Mouse (Mus musculus): Measurements from ENCODE around the gene Fgfr2.

Fgfr2 gene

DNA sequence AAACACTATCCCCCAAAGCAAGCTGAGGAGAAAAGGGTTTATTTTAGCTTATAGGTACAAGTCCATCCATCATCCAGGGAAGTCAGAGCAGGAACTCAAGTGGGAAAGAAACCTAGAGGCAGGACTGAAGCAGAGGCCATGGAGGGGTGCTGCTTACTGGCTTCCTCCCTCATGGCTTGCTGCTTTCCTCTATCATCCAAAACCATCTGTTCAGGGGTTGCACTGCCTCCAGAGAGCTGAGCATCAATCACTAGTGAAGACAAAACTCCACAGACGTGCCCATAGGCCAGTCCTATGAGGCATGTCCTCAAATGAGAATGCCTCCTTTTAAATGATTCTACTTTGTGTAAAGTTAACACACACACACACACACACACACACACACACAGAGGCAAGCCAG, 793.0 kb downstream of the Fgfr2 start:
- no peak for DNase-seq (ENCODE audit: low spot score)

DNA sequence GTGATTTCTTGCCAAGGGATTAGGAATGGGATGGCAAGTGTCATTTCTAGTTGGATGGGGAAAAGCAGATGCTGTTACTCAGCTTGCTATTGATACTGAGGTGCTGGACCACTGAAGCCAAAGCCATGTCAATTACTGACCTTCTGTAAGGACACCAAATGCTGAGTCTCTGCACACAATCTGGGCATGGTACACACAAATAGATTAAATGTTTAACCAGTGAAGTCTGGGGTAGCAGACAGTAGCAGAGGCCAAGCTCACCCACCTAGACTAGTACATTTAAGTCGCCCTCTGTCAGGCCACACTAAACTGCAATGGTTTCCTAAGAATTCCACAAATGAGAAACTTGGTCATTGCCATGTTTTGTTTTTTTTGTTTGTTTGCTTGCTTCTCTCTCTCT, 794.5 kb downstream of the Fgfr2 start:
- DNase-seq (ENCODE audit: low spot score), result no peak

DNA sequence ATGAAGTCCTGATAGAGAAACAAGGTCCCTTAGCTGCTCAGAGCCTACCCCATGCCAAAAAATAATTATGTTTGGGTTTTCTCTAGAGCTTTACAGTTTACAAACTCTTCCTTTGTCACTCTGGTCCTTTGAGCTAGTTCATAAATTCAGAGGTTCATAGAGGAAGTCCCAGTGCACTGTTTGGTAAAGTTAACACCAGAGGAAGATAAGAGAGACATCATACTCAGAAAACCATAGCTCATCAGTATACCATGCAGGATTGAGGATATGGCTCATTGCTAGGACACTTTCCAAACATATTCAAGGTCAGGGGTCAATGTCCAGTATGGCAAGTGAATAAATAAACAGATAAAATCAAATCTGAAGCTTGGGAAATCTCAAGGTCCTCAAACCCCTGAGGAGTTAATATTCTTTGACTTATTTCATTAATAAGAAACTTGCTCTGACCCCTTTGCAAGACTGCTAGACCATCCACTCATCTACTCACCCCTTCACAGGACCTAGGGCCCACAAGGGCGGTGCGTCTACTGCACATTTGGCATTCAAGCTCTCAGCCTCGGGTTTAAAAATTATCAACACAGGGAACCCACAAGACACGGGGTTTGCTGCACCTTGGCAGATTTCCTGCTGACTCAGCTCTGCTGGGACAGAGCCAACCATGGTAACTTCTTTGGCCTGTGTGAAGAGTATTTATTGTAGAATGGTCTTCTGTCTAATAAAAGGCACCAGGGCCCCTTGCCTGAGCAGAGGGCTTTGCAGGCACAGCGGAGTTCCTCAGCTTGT, 797.4 kb downstream of the Fgfr2 start:
- DNase-seq (ENCODE audit: low spot score), result peak; percentile 56

DNA sequence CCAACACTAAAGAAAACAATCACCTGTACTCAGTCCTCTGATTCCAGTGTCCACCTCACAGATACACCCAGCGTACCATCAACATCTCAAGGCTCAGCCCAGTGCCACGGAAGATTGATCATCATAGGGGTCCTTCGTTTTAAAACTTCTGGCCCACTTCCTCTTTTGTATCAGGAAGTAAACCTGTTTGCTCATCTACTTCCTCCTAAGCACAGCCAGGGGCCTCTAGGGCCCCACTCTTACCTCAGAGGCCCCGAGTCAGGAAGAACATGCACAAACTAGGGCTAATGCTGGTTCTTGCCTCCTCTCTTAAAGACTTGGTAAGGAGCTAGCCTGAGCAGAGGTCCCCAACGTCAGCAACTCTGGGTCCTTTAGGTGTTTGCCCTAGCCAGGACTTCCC, 799.7 kb downstream of the Fgfr2 start:
- DNase-seq (ENCODE audit: low spot score), result no peak

DNA sequence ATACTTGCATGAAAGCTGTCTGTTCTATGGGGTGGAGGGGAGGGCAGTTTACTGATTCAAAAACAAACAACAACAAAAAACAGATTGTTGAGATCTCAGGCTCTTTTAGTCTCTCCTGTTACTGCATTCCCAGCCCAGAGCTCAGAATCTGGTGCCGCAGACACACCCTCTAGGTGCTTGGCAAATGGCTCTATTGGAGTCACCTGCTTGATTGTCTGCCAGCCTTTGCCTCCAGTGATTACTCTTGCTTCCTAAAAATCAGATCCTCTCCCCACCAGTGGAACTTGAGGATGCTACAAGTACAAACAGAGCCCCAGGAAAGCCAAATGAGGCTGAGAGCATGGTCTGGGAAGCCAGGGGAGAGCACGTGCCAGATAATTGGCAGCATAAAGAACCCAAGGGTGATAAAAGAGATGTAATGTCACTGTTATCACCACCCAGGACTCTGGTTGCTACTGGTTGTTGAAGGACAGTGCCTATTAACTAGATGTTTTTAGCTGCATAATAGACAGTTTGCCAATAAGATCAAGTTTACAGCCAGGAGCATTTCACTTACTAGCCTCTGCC, 801.7 kb downstream of the Fgfr2 start:
- no peak for DNase-seq (ENCODE audit: low spot score)

DNA sequence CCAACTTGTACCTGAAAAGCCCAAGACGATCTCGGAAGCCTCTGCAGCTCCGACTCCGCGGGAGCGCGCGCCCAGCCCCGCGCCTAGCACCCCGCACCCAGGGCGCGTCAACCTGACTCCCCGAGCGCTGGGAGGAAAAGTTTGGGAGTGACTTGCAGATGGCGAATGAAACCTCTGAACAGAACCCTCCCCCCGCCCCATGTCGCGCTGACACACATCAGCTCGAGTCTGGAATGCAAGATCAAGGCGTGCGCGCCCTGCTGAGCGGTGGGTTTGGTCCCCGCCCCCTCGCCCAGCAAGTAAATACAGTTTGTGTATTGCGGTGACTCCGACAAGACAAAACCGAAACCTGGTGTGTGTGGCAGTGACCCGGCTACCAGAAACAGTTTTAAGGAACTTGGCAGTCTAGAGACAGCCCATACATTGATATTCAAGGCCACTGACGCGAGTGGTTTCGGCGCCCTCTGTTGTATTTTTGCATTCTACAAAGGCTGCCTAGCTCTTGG, 806.1 kb downstream of the Fgfr2 start, which contains the start of gene Chst15:
TSS of gene Chst15 (minus strand) at position 193 of the 506 bp plus-strand sequence.
- DNase-seq (ENCODE audit: low spot score), result peak; percentile 38

DNA sequence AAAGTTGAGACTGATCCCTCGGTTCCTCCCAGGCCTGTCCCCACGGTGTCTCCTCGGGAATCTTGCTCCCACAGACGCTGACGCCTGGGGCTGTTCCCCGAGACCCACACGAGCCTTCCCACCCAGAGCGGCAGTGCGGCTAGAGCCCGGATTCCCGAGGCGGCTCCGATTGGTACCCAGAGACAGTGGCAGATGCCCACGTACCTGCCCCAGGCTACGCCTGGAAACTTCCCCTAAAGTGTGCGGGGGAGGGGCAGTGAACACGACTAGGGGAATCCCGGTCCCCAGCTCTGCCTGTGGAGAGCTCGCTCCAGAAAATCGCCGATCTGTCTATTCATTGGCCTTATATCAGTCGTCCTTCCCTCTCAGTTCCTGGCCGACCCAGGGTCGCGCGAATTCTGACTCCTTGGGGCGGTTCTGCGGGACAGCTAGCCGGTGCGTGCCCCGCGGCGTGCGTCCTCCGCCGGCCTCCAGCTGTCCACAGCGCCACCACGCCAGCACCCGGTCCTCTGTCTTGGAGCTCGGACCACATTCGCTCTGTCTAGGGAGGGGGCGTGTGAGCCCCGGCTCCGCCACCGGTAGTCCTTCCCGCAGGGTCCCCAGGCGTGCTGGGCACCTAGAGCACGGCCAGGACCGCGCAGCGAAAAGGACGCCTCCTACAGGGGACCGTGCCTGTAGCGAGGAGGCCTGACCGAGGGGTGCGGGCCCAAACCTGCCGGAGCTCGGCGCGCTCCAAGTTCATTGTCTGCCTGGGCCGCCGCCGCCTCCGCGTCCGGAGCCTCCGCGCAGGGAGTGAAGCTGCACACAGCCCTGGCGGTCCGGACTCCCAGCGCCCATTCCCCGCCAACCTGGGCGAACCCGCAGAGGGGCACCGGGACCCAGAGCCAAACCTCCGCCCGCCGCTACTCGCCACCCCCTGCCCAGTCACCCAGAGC, 806.8 kb downstream of the Fgfr2 start:
- DNase-seq (ENCODE audit: low spot score), result peak; percentile 59

DNA sequence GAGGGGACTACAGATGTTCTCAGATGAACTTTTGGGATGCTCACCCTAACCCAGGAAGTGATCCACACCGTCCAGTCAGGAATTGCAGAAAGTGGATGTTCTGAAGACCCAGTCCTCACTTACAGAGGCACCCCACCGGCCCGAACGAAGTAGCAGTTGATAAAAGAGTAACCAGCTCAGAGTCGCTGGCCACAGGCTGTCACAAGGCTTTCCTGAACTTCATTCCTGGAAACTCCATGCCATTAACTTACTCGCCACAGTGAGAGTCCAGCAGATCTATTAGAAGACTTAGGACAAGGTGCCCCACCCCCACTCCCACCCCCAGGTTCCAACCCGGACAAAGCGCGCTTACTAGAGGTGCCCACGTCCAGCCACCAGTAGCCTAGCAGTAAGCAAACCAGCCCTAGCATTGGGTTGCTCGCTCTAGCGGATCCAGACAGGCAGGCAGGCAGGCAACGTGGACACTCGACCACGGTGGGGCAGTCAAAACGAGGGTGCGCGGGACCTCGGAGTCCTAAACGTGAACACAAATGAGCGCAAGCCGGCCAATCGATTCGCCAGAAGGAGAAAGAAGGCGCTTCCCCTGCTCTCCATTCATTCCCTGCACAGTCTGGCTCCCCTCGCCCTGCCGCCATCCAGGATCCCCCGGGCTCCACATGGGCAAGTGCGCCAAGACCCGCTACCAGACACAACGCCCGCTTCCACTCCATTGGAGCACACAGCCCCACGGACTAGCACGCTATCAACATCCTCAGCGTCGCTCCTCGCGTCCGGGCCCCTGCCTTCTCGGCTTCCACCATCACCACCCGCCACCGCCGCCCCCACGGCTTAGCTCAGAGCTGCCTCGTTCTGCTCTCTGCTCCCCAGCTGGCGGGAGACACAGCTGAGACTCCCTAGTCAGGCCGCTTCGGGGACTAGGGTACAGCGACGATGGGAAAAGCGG, 807.7 kb downstream of the Fgfr2 start:
- peak; percentile 65 for DNase-seq (ENCODE audit: low spot score)

DNA sequence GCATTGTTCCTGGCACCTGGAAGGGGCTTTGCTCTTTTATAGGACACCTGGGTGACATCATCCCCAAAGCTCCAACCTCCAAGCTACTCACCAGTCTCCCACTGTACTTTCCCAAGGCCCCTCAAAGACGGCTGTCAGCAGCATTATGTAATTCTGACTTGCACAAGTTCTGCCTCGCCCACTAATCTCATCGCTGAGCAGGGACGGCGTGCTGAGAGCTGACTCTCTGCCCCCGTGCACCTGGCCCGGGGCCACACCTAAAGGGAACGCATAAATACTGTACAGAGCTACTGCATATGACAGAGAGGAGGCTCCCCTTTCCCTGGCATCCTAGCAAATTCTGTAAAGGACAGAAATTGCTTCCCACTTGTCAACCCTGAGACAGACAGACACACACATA, 810.8 kb downstream of the Fgfr2 start:
- DNase-seq (ENCODE audit: low spot score), result peak; percentile 43

DNA sequence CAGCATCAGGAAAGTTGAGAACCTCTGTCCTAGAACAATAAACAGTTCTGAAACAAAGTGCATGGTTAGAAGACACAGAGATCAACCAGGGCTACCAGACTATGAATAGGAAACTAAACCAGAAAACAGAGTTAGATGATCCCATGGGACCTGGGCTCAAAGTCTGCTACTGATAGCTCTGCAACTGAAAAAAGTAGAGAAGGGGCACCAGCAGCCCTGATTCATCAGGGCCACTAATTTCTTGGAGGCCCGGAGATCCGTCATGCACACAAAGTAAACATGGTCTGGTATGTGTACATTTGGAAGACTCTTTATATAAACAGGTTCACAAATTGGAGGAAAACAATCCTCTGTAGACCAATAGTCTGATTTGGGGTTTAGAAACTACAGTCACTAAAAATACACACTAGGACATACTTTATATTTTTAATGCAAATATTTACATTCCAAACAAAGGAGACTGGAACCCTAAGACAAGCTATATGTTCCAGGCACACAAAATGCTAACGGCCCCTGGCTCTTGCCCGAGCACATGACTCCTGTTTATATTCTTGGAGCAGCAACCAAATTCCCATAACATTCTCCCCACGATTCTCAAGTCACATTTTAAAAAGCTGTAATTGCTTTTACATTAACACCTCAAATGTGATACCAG, 814.5 kb downstream of the Fgfr2 start:
- DNase-seq (ENCODE audit: low spot score), result no peak

DNA sequence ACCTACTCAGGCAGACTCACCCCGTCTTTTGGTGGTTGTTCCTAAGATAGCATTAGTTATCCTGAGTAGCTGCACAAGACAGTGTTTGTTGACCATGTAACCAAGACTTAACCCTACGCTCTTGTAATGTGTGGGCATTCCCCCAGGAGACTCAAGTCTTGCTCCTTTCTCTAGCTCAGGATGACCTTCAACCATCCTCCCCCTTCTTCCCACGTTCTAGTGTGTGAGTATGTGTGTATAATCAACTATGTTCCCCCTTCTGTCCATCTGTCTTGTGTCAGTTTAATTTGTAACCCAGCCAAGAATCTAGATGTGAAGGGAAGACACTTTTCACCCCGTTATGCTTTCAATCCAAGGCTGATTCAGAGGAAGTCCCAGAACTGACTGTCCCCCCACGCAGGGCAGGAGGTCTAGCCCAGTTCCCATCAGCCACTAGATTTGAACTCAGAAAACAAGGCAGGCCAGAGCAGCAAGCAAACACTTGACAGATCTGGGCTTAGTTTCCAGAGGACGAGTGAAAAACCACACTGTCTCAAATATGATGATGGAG, 815.4 kb downstream of the Fgfr2 start:
- DNase-seq (ENCODE audit: low spot score), result no peak

DNA sequence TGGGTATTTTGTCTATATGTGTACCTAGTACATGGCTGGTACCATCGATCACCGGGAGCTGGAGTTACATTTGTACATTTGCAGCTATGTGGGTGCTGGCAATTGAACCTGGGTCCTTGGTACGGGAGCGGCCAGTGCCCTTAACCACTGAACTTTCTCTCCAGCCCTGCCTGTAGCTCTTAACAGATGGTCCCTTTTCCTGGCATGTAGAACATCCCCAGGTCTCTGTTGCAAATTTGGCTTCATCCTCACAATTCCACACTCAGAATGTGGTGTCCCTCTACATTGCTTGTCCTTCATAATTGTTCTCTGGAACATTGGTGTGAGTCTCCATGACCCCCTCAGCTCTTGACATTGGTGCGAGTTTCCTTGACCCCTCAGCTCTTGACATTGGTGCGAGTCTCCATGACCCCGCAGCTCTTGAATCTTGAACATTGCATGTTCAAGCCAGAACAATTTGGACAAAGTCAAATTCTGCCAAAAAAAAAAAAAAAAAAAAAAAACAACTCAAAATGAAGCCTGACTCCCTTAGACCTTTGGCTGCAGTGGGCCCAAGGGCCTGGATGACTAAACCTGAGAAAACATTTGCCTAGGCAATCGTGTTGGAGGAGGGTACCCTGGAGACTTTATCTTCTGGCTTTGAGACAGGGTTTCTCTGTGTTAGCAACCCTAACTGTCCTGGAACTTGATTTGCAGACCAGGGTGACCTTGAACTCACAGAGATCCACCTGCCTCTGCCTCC, 816.3 kb downstream of the Fgfr2 start:
- no peak for DNase-seq (ENCODE audit: low spot score)

DNA sequence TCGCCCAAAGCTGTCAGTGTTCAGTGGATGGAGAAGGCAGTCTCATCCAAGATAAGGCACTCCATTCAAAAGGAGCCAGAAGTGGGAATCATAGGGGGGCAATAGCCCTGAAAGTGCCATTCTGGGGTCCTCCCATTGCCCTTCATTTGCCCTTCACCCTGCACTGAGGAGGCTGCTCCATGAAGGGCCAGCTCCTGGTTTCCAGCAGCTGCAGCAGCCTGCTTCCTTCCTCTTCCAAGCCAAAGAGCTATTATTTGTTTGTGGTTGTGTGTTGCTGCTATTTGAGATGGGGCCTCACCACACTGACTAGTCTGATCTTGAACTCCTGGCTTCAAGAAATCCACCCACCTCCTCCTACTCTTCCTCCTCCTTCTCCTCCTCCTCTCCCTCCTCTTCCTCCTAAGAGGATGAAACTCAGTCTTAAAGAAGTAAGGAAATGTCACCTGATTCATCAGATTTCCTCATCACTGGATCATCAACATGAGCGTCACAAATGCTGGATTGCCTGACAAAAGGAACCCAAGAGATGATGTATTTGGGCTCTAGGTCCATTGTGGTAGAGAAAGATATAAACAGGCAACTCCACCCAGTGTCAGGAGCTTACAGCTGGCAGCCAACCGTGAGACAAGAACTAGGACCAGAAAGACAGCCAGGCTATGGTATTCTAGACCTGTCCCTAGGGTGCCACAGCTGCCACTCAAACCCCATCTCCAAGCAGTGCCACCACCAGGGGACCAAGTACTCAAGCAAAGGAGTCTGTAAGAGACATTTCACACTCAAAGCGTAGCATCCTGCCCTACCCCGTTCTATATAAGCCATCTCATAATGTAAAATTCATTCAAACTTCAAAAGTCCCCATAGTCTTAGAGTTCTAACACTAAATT, 817.4 kb downstream of the Fgfr2 start:
- no peak for DNase-seq (ENCODE audit: low spot score)

DNA sequence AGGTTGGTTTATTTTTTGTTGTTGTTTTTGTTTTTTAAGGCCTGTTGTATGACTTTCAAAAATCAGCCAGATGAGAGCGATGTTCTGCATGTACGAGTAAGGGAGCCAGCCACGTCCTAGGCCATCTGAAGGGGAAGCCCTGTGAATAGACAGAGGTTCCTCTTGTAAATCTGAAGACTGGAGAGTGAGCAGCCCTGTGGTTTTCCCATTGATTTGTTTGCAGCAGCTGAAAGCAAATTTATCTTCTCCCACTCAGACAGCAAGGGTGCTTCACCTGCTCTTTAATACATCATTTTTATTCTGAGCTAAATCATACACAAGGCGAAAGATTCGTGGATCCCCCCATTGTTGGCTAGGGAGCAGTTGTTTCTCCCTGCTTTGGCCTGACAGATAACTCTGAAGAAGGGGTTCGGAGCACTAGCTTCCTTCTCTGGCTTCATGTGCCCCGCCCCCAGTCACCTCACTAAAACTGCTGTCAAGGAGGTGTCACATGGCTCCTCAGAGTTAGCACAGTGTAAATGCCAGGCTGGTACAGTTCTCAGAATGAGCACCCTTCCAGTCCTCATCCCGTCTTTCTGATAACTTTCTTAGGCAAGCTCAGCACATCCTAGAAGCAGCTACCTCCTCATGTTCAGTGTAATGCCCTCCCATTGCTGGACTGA, 818.6 kb downstream of the Fgfr2 start:
- no peak for DNase-seq (ENCODE audit: low spot score)

DNA sequence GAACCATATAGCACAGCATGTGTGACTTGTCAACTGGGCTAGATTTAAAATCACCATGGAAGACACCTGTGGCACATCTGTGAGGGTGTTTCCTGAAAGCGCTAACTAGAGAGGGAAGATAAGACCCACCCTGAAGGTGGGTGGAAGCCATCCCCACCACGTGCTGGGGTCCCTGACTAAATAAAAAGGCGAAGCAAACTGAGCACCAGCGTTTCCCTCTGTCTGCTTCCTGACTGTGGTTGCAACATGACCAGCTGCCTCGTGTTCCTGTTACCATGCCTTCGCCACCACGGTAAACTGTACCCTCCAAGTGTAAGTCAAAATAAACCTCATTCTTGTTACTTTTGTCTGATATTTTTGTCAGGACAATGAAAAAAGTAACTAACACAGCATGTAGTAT, 819.2 kb downstream of the Fgfr2 start:
- no peak for DNase-seq (ENCODE audit: low spot score)

DNA sequence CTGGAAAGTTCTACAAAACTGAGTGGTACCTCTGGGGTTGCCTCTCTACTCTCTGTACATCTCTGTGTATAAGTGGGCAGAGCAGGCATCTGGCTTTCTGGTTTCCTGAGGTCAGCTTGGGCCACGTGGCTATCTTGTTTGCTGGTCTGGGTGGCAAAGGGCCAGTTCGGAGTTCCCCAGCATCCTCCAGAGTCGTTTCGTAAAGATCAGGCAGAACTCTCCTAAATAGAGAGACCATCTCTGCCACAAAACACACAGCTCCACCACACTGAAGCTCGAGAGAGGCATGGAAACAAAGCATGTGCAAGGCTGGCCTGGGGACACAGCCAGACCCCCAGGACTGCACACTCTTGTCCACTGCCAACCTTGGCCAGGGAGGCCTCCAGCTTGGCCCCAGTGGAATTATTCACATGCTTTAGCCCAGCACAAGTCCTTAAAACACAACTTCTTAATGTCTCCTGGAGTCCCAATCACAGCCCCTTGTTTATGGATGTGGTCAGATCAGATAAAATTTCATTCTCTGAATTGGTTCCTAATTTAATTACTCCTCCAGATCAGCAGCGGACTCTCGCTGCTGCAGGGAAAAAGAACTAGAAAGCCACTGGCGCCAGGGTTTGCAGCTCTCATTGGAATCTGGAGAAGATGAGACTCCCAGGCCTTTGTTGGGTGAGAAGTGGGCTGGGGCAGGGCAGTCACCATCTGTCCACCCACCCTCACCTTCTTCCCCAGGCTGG, 820.5 kb downstream of the Fgfr2 start:
- DNase-seq (ENCODE audit: low spot score), result no peak

DNA sequence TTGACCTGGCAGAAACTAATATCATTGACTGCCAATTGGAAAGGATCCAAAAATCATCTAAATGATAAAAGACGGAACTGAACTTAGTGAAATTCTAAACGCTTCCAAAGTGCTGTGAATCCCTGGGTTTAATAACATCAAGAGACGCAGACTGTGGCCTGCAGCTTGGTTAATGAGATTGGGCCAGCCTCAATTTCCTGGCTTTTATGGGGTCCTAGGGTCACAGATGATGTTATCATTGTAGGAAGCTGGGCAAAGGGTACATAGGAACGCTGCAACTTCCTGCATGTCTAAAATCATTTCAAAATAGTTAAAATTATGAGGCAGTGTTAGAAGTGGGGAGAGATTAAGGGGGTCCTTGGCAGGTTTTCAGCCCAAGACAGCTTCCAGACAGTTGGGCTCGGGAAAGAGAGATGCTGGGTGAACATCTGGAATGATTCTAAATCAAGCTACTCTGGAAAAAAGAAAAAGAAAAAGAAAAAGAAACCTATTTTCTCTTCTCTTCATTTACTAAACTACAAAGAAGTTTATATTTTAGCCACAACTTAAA, 823.4 kb downstream of the Fgfr2 start:
- DNase-seq (ENCODE audit: low spot score), result no peak

Data from layer of hippocampus, adult 11-12 months (tissue).